Mouse (Mus musculus): Measurements from ENCODE around the gene Zbtb12. TPM values are rescaled to one million over a fixed set of nuclear protein-coding genes. Genes with fewer than 3 reads are reported as not detected.

Gene Zbtb12
- polyA plus RNA-seq, 1 experiment = 4.6 TPM

DNA sequence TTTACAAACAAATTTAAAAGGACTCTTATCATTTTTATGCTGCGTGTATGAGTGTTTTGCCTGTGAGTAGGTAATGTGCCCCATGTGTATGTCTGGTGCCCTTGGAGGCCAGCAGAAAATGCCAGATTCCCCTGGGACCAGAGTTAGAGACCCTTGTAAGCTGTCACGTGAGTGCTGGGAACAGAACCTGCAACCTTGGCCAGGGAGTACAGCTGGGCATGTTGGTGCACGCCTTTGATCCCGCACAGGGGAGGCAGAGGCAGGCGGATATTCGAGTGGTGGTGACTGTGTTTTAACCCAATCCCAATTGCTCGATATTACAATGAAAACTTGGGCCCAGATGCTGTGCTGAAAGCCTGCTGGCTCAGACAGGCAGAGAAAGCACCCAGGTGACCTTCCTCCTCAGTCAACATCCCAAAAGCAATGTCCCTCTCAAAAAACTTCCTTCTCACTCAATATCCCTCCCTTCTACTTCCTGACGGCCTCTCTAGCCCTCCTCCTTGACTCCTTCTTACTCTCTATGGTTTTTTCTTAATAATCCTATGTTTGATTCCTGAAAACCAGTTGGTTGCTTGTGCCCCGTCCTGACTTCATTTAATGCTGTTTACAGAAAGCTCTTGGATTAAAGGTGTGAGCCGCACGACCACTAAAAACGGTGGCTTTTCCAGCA is 10.9 kb downstream of the Zbtb12 start:
- H3K4me1 ChIP-seq (ENCODE audit: control insufficient read depth, insufficient read depth, low read length) = peaks cover 12% of the 10 kb centered on the region
- no peak for TF ChIP-seq CTCF (IDR thresholded peaks at IDR 0.05; ENCODE audit: low read depth, low read length)
- TF ChIP-seq POLR2A (IDR thresholded peaks at IDR 0.05; ENCODE audit: borderline replicate concordance, low read depth, low read length) = no peak
- H3K4me3 ChIP-seq (ENCODE audit: insufficient read depth, low read length) = no peak overlapping the region
- no peak overlapping the region for H3K27ac ChIP-seq (ENCODE audit: insufficient read depth, low read depth, low read length)

DNA sequence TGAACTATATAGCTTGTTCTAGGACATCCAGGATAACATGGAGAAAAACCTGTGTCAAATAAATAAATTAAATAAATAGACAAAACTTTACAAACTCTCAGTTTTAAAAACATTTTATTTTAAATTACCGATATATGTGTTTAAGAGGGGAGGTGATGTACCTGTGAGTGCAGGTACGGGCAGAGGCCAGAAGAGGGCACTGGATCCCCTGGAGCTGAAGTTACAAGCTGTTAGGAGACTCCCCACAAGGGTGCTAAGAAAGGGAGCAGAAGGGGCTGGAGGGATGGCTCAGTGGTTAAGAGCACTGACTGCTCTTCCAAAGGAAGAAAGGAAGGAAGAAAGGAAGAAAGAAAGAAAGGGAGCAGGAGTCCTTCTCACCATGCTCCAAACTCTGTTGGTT is 12.1 kb downstream of the Zbtb12 start:
- TF ChIP-seq POLR2A (IDR thresholded peaks at IDR 0.05; ENCODE audit: borderline replicate concordance, low read depth, low read length) (no peak), CTCF (IDR thresholded peaks at IDR 0.05; ENCODE audit: low read depth, low read length) (no peak)
- Histone ChIP-seq H3K27ac (ENCODE audit: insufficient read depth, low read depth, low read length) (no peak overlapping the region), H3K4me1 (ENCODE audit: control insufficient read depth, insufficient read depth, low read length) (peaks cover 15% of the 10 kb centered on the region), H3K4me3 (ENCODE audit: insufficient read depth, low read length) (no peak overlapping the region)

DNA sequence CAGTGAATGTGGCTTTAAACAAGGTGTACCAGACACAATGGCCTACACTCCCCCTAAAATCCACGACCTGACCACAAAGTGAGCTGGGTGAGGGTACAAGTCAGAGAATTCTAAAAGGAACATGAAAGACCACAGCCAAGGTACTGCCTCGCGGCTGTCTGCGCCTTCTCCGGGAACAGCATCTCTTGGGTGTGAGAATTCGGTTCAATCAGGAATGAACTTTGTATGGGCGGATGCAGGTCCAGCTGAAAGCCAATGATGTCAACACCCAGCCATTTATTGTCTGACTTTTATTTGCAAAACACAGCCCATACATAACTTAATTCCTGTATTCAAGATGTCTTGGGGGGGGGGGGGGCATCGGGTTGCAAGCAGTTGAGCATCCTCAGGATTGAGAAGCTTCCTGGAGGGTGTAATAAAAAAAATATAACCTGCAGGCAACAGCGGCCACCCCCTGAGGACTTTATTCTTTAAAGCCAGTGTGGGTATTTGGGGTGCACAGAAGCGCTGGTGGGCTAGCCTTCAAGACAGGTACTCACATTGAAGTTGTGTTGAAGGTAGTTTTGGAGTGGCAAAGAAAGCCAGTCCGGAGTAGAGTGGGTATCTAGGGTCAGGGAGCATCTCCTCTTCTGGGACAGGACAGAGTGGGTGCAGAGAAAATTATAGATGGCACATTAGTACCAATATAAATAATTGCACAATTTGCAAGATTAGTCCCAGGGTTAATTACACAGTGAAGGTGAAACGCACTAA is 14.0 kb downstream of the Zbtb12 start:
- Histone ChIP-seq H3K27ac (ENCODE audit: insufficient read depth, low read depth, low read length) (peak overlapping the region; percentile 70), H3K4me3 (ENCODE audit: insufficient read depth, low read length) (peak overlapping the region; percentile 57; the same call in 1 of the 2 replicates), H3K4me1 (ENCODE audit: control insufficient read depth, insufficient read depth, low read length) (peaks cover 10% of the 10 kb centered on the region)
- no peak for TF ChIP-seq POLR2A (IDR thresholded peaks at IDR 0.05; ENCODE audit: borderline replicate concordance, low read depth, low read length)
- no peak for TF ChIP-seq CTCF (IDR thresholded peaks at IDR 0.05; ENCODE audit: low read depth, low read length)

DNA sequence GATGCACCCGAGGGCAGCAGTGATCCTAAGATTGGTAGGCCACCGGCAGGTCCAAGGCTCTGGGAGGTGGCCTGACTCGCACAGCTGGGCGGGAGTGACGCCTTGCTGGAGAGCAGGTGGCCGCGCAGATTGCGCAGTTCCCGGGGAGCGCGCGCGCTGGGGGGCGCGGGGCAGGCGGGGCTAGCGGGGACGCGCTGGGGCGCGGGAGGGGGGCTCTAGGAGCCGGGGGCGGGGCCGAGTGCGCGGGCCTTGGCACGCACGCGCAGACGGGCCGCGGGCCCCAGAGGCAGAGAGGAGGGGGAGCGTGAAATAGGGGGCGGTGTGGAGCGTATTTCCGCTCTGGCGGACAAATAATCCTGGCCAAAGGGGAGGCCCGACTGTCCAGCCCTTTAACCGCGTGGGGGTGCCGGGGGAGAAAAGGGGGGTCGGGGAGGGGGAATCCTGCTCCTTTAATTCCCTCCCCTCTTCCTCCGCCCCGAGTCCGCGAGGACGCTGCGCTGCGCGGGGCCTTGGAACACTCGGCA is 14.9 kb downstream of the Zbtb12 start:
- Histone ChIP-seq H3K4me3 (ENCODE audit: insufficient read depth, low read length) (peak overlapping the region; percentile 57), H3K4me1 (ENCODE audit: control insufficient read depth, insufficient read depth, low read length) (peaks cover 9% of the 10 kb centered on the region), H3K27ac (ENCODE audit: insufficient read depth, low read depth, low read length) (peak overlapping the region; percentile 70)
- TF ChIP-seq CTCF (IDR thresholded peaks at IDR 0.05; ENCODE audit: low read depth, low read length) (no peak), POLR2A (IDR thresholded peaks at IDR 0.05; ENCODE audit: borderline replicate concordance, low read depth, low read length) (no peak)

- Histone ChIP-seq H3K4me3 (ENCODE audit: insufficient read depth, low read length) (peak overlapping the region; percentile 69), H3K27ac (ENCODE audit: insufficient read depth, low read depth, low read length) (peak overlapping the region; percentile 55)
Measured at GRCm38 (mm10) chr17:34894801-34895530, 15.7 kb downstream of the Zbtb12 start.

DNA sequence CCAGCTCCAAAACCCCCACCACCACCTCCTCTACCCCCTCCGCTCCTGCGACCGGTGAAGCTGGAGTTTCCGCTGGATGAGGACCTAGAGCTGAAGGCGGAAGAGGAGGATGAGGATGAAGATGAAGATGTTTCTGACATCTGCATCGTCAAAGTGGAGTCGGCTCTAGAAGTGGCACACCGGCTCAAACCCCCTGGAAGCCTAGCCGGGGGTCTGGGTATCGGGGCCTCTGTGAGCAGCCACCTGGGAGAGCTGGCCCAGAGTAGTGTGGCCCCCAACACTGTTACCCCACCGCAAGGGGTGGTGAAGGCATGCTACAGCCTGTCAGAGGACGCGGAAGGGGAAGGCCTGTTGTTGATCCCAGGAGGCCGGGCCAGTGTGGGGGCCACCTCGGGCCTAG is 16.4 kb downstream of the Zbtb12 start:
- no peak for TF ChIP-seq POLR2A (IDR thresholded peaks at IDR 0.05; ENCODE audit: borderline replicate concordance, low read depth, low read length)
- TF ChIP-seq CTCF (IDR thresholded peaks at IDR 0.05; ENCODE audit: low read depth, low read length) = no peak
- Histone ChIP-seq H3K4me1 (ENCODE audit: control insufficient read depth, insufficient read depth, low read length) (peaks cover 13% of the 10 kb centered on the region), H3K27ac (ENCODE audit: insufficient read depth, low read depth, low read length) (no peak overlapping the region), H3K4me3 (ENCODE audit: insufficient read depth, low read length) (no peak overlapping the region)

More at GRCm38 (mm10) chr17:34894801-34895530, 15.7 kb downstream of the Zbtb12 start:
- H3K4me1 ChIP-seq (ENCODE audit: control insufficient read depth, insufficient read depth, low read length) = peaks cover 9% of the 10 kb centered on the region
- TF ChIP-seq POLR2A (IDR thresholded peaks at IDR 0.05; ENCODE audit: borderline replicate concordance, low read depth, low read length) (no peak), CTCF (IDR thresholded peaks at IDR 0.05; ENCODE audit: low read depth, low read length) (no peak)

DNA sequence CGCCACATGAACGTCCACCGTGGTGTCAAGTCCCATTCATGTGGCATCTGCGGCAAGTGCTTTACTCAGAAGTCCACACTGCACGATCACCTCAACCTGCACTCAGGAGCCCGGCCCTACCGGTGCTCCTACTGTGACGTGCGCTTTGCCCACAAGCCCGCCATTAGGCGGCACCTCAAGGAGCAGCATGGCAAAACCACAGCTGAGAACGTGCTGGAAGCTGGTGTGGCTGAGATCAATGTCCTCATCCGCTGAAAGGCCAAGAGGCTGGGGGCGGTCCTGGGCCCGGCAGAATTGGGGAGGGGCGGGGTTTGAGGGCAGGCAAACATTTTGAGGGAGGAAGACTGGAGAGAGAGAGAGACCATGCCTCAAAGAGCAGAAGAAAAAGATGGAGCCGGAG is 17.1 kb downstream of the Zbtb12 start:
- H3K27ac ChIP-seq (ENCODE audit: insufficient read depth, low read depth, low read length) = no peak overlapping the region
- TF ChIP-seq CTCF (IDR thresholded peaks at IDR 0.05; ENCODE audit: low read depth, low read length) (no peak), POLR2A (IDR thresholded peaks at IDR 0.05; ENCODE audit: borderline replicate concordance, low read depth, low read length) (no peak)
- no peak overlapping the region for H3K4me3 ChIP-seq (ENCODE audit: insufficient read depth, low read length)
- H3K4me1 ChIP-seq (ENCODE audit: control insufficient read depth, insufficient read depth, low read length) = peaks cover 16% of the 10 kb centered on the region

- peak overlapping the region; percentile 91 for H3K4me3 ChIP-seq (ENCODE audit: insufficient read depth, low read length)
- TF ChIP-seq CTCF (IDR thresholded peaks at IDR 0.05; ENCODE audit: low read depth, low read length) (no peak), POLR2A (IDR thresholded peaks at IDR 0.05; ENCODE audit: borderline replicate concordance, low read depth, low read length) (no peak)
- peak overlapping the region; percentile 94 for H3K27ac ChIP-seq (ENCODE audit: insufficient read depth, low read depth, low read length)
- H3K4me1 ChIP-seq (ENCODE audit: control insufficient read depth, insufficient read depth, low read length) = peaks cover 16% of the 10 kb centered on the region
Measured at GRCm38 (mm10) chr17:34897373-34898159, 18.3 kb downstream of the Zbtb12 start.

GRCm38 (mm10) chr17:34898160-34898586 is 18.9 kb downstream of the Zbtb12 start, which contains the start of the genes C2 and Ehmt2:
TSS of gene C2 (minus strand) at chr17:34898265.
TSS of gene Ehmt2 (plus strand) at chr17:34898469.
- peak within 1 kb of the TSS; percentile 94 for H3K27ac ChIP-seq (ENCODE audit: insufficient read depth, low read depth, low read length)

More at GRCm38 (mm10) chr17:34898160-34898586, 18.9 kb downstream of the Zbtb12 start, which contains the start of the genes C2 and Ehmt2:
- H3K4me1 ChIP-seq (ENCODE audit: control insufficient read depth, insufficient read depth, low read length) = peaks cover 16% of the 10 kb centered on the region
- peak within 1 kb of the TSS; percentile 91 for H3K4me3 ChIP-seq (ENCODE audit: insufficient read depth, low read length)
- TF ChIP-seq CTCF (IDR thresholded peaks at IDR 0.05; ENCODE audit: low read depth, low read length) (no peak), POLR2A (IDR thresholded peaks at IDR 0.05; ENCODE audit: borderline replicate concordance, low read depth, low read length) (no peak; the same call in 1 of the 2 replicates)

Measured in bone marrow macrophage, adult 2 months (primary cell).